Mouse (Mus musculus): Measurements from ENCODE around the gene Palm2. TPM values are rescaled to one million over a fixed set of nuclear protein-coding genes. Genes with fewer than 3 reads are reported as not detected.
A peak's percentile ranks its signal among the peaks of the same experiment; 100 is the strongest.

Palm2 gene
- polyA plus RNA-seq, 1 experiment from 2014 or later = 3.9 TPM

DNA sequence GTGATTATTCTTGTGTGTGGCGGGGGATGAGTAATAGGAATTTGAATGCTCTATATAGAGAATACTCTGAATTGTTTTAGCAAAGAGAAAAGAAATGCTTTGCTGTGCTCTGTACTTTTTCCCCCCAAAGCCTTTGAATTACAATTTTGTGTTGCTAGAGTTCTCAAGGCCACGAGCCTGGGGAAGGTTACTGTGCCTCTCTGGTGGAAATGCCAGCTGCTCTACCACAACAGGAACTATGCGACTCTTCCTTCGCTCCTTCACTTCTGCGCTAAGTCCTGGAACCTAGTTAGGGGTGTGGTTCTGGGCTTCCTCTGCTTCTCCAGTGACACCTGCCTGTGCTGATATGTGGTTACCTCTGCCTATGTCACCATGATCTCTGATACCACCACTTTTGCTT lies 178.7 kb downstream of the Palm2 start:
- H3K36me3 ChIP-seq = no peaks in the 10 kb centered on the region
- H3K27me3 ChIP-seq (ENCODE audit: low read depth, poor library complexity, severe bottlenecking) = no peaks in the 10 kb centered on the region
- no peak overlapping the region for H3K4me3 ChIP-seq
- peaks cover 45% of the 10 kb centered on the region for H3K4me1 ChIP-seq
- peak overlapping the region; percentile 79; the same call in 1 of the 2 replicates for H3K27ac ChIP-seq
- DNase-seq (ENCODE audit: low spot score) = no peak
- H3K9me3 ChIP-seq (replicated peaks) = no peaks in the 10 kb centered on the region
- 93% methylated on average over 5 of the region's 5 CpGs for WGBS

DNA sequence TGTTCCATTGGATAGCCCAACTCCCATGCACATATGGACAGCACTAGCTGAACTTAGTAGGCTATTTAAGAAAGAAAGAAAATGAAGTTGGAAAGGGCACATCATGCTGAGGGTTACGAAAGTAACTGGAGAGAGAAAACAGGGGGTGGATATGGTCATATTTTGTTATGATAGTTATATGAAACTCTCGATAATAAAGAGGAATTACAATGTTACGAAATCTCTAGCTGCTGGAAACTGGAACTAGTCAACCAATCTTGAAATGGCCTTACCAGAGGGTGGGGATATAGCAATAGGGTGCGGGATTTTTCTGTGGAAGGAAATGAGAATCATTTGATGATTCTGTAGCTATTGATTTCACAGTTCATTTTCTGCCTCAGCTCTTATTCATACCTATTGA lies 180.6 kb downstream of the Palm2 start:
- Histone ChIP-seq H3K9me3 (replicated peaks) (no peaks in the 10 kb centered on the region), H3K4me3 (no peak overlapping the region), H3K36me3 (0 out of 2 replicates have a peak, but pooled peaks cover 3% of the 10 kb centered on the region), H3K4me1 (peaks cover 48% of the 10 kb centered on the region), H3K27ac (no peak overlapping the region), H3K27me3 (ENCODE audit: low read depth, poor library complexity, severe bottlenecking) (no peaks in the 10 kb centered on the region)
- WGBS = 97% methylated on average over 4 of the region's 4 CpGs
- no peak for DNase-seq (ENCODE audit: low spot score)

DNA sequence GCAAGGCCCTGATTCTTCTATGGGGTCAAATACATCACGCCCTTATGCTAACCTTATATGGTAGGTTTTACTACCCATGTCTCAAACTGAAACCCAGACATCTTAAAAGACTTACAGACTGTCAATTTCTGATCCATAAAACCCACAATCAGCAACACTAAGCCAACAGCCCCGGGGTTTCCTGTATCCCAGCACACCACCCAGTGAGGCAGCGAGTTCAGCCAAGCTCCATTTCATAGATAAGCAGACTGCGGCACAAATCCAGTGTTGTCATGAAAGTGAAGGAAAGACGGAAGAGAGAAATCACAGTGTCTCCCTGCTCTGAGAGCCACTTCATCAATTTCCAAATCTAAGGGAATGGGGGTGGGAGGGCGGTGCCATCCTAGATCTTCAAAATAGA lies 184.7 kb downstream of the Palm2 start:
- 0 out of 2 replicates have a peak, but pooled peaks cover 3% of the 10 kb centered on the region for H3K36me3 ChIP-seq
- H3K4me1 ChIP-seq = peaks cover 21% of the 10 kb centered on the region
- H3K27me3 ChIP-seq (ENCODE audit: low read depth, poor library complexity, severe bottlenecking) = no peaks in the 10 kb centered on the region
- no peak for DNase-seq (ENCODE audit: low spot score)
- no peaks in the 10 kb centered on the region for H3K9me3 ChIP-seq (replicated peaks)
- WGBS = 82% methylated on average over 6 of the region's 6 CpGs
- H3K27ac ChIP-seq = no peak overlapping the region
- no peak overlapping the region for H3K4me3 ChIP-seq

DNA sequence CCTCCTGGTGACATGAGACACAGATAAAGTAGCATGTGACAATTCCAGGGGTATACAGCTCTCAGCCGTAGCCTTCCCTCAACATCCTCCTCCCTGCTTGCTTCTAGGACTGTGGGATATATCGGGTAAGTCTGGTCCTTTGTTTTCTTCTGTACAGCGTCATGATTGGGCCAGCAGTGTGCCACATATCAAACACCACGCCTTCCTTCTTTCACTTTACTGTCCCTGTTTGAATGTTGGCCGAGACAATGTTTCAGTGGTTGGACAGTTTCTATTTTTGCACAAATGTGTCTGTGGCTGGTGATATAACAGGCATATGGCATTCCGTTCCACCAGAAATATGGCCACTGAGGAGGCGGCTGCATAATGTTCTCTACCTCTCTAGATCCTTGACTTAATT lies 188.8 kb downstream of the Palm2 start:
- H3K36me3 ChIP-seq = 0 out of 2 replicates have a peak, but pooled peaks cover 3% of the 10 kb centered on the region
- H3K27ac ChIP-seq = no peak overlapping the region
- 90% methylated on average over 7 of the region's 7 CpGs for WGBS

DNA sequence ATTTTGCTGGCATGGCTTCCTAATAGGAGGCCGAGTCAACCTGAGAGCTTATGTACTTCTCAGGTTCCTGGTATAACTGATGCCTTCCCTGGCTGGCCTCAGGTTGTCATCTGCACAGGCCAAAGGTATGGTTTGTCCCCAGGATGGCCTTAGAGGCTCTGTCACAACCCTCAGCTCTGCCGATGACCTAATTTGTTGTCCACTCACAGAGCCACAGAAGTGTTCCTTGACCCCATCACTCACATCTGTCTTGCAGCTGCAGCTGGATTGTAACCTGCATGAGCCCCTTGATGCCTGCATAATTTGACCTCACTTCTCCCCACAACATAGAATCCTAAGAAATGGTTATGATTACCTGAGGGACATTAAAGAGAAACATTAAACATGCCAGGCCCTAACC lies 190.8 kb downstream of the Palm2 start:
- Histone ChIP-seq H3K4me1 (peaks cover 6% of the 10 kb centered on the region; the same call in 1 of the 2 replicates), H3K27ac (no peak overlapping the region), H3K4me3 (no peak overlapping the region), H3K9me3 (replicated peaks) (no peaks in the 10 kb centered on the region), H3K36me3 (no peaks in the 10 kb centered on the region), H3K27me3 (ENCODE audit: low read depth, poor library complexity, severe bottlenecking) (no peaks in the 10 kb centered on the region)
- no peak for DNase-seq (ENCODE audit: low spot score)
- 81% methylated on average over 2 of the region's 2 CpGs for WGBS

More for the DNA sequence above, 188.8 kb downstream of the Palm2 start:
- Histone ChIP-seq H3K4me3 (no peak overlapping the region), H3K9me3 (replicated peaks) (no peaks in the 10 kb centered on the region), H3K27me3 (ENCODE audit: low read depth, poor library complexity, severe bottlenecking) (no peaks in the 10 kb centered on the region), H3K4me1 (peaks cover 14% of the 10 kb centered on the region)
- DNase-seq (ENCODE audit: low spot score) = no peak

DNA sequence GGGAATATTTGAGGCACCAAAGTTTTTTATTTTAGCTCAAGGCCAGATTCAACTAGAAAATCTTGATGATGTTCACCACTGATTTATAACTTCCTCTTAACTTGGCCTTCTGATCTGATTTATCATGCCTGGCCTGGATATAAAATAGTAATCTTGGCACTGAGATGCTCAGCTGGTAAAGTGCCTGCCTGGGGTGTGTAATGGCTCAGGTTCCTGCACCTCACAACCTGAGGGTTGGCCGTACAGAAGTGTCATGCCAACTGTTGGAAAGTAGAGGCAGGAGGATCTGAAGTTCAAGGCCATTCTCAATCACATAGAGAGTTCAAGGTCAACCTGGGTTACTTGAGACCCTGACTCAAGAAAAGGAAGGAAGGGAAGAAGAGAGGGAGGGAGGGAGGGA lies 191.3 kb downstream of the Palm2 start:
- H3K9me3 ChIP-seq (replicated peaks) = no peaks in the 10 kb centered on the region
- H3K27ac ChIP-seq = no peak overlapping the region
- no peak overlapping the region for H3K4me3 ChIP-seq
- no peaks in the 10 kb centered on the region for H3K27me3 ChIP-seq (ENCODE audit: low read depth, poor library complexity, severe bottlenecking)
- DNase-seq (ENCODE audit: low spot score) = no peak
- H3K36me3 ChIP-seq = no peaks in the 10 kb centered on the region
- H3K4me1 ChIP-seq = peaks cover 6% of the 10 kb centered on the region; the same call in 1 of the 2 replicates
- WGBS = 87% methylated on average over 1 of the region's 1 CpGs

DNA sequence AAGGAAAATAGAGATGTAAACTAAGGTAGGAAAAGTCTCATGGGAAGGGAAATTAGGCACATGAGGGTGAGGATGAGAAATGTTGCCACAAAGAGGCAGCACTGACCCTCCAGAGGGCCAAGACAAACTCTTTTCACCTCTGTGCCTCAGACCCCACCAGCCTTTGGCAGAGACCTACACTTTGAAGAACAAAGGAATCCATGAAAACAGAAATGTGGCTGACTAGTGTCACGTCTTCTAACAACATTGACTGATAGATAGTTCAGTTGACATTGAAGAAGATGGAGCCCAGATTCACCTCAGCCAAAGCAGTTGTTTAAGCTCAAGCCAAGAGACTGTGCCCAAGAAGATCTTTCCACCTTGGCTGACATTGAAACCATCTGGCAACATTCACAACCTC lies 191.7 kb downstream of the Palm2 start:
- Histone ChIP-seq H3K9me3 (replicated peaks) (no peaks in the 10 kb centered on the region), H3K4me3 (no peak overlapping the region), H3K4me1 (peaks cover 6% of the 10 kb centered on the region; the same call in 1 of the 2 replicates), H3K27me3 (ENCODE audit: low read depth, poor library complexity, severe bottlenecking) (no peaks in the 10 kb centered on the region), H3K36me3 (no peaks in the 10 kb centered on the region), H3K27ac (no peak overlapping the region)
- no peak for DNase-seq (ENCODE audit: low spot score)
- WGBS = 79% methylated on average over 1 of the region's 1 CpGs

DNA sequence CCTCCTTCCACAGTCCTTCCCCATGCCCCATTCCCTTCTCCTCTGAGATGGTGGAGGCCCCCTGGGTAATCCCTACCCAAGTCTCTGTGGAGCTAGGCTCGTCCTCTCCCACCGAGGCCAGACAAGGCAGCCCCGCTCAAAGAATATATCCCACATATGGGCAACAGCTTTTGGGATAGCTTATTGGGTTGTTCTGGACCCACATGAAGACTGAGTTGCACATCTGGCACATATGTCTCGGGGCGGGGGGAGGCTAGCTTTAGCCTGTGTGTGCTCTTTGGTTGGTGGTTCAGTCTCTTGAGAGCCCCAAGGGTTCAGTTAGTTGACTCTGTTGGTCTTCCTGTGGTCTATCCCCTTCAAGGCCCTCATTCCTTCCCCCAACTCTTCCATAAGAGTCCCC lies 192.9 kb downstream of the Palm2 start:
- 89% methylated on average over 5 of the region's 5 CpGs for WGBS
- H3K4me1 ChIP-seq = peaks cover 10% of the 10 kb centered on the region; the same call in 1 of the 2 replicates
- no peak overlapping the region for H3K4me3 ChIP-seq
- H3K27me3 ChIP-seq (ENCODE audit: low read depth, poor library complexity, severe bottlenecking) = no peaks in the 10 kb centered on the region
- H3K36me3 ChIP-seq = no peaks in the 10 kb centered on the region
- H3K9me3 ChIP-seq (replicated peaks) = no peaks in the 10 kb centered on the region
- DNase-seq (ENCODE audit: low spot score) = no peak
- no peak overlapping the region for H3K27ac ChIP-seq

DNA sequence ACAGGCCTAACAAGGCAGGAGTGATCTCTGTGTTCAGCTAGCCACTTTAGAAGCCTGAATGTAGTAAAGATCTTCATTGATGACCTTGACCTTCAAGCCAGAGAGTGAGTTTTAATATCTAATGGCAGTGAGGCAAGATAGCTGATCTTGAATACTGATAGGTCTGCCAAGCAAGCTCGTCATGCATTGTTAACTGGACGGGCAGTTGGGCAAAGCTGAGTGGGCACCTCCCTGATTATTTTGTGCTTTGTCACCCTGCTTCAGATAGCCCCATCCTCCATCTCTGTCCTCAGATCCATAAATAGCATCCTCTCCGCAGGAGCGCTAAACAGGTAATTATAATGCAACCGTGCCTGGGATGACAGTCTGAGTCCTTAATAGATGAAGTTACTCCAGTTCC lies 198.3 kb downstream of the Palm2 start:
- 97% methylated on average over 5 of the region's 5 CpGs for WGBS
- H3K27ac ChIP-seq = no peak overlapping the region

DNA sequence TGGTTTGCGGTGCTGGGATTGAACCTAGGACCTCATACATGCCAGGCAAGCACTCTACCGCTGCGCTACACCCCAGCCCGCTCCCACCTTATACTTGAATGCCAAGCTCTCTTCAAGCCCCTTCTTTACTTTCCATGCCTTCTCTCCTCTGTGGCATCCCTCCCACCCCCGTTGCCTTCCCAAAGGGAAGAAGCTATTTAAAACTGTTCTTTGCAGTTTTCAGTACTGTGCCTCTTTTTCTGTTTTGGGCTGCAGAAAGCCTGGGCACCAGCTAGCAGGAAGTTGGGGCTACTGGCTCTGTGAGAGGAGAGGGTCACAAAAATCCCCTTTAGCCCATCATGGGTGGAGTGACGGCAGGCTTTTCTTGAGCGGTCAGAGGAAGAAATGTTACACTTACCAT lies 199.0 kb downstream of the Palm2 start:
- no peak for DNase-seq (ENCODE audit: low spot score)
- Histone ChIP-seq H3K4me3 (no peak overlapping the region), H3K27me3 (ENCODE audit: low read depth, poor library complexity, severe bottlenecking) (no peaks in the 10 kb centered on the region), H3K27ac (no peak overlapping the region), H3K9me3 (replicated peaks) (no peaks in the 10 kb centered on the region), H3K4me1 (peaks cover 23% of the 10 kb centered on the region), H3K36me3 (no peaks in the 10 kb centered on the region)
- 95% methylated on average over 7 of the region's 7 CpGs for WGBS

More for the DNA sequence above, 198.3 kb downstream of the Palm2 start:
- Histone ChIP-seq H3K27me3 (ENCODE audit: low read depth, poor library complexity, severe bottlenecking) (no peaks in the 10 kb centered on the region), H3K9me3 (replicated peaks) (no peaks in the 10 kb centered on the region), H3K4me3 (no peak overlapping the region), H3K36me3 (no peaks in the 10 kb centered on the region), H3K4me1 (peaks cover 16% of the 10 kb centered on the region)
- no peak for DNase-seq (ENCODE audit: low spot score)

DNA sequence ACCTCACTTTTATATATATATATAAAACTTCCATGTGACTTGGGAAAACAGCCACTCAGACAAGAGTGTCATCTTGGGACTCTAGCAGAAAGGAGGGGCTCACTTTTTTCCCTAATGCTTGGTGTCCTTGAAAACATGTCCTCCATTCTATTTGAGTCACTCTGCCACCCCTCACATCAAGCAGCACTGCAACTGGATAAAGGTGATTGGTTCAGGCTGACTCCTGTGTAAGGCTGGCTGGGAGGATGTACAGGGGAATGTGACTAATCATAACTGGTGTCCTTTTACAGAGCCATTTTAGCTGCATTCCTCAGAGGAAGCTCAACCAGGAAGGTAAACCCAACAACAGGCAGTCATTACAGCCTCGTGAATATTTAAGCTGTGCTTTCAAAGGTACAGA lies 200.9 kb downstream of the Palm2 start:
- no peak for DNase-seq (ENCODE audit: low spot score)
- Histone ChIP-seq H3K4me3 (no peak overlapping the region), H3K27me3 (ENCODE audit: low read depth, poor library complexity, severe bottlenecking) (0 out of 2 replicates have a peak, but pooled peaks cover 4% of the 10 kb centered on the region), H3K27ac (no peak overlapping the region), H3K4me1 (peaks cover 29% of the 10 kb centered on the region), H3K9me3 (replicated peaks) (no peaks in the 10 kb centered on the region), H3K36me3 (no peaks in the 10 kb centered on the region)
- WGBS = 68% methylated on average over 1 of the region's 1 CpGs

DNA sequence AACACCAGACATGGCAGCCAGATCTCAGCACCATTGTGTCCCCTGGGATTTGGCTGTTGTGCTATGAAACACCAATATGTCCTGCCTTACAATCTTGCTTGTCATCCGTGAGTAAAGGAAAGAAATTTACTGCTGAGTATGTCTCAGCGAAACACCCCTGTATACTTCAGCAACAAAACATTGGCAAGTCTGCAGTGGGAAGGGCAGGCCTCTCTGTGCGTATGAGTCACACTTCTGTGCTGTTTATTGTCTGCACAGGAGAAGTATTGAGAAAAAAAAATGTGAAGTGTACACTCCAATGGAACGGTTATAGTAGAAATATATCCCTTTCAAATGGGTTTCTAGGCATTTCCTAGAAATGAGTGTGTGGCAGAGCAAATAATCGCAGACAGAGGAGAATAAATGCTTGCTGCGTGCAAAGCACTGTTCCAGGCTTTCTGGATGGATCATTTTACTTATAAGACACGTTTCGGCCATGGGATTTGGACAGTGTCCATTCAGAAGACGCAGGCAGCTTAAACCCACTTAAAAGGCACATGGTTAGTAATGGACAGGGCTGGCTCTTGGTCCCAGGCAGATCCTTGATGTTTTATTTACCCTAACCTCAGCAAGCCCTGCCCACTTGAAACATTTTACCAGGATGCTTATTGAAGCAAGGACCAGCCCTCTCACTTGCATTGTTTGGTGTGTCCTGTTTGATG lies 202.9 kb downstream of the Palm2 start:
- no peaks in the 10 kb centered on the region for H3K36me3 ChIP-seq
- H3K4me1 ChIP-seq = peaks cover 27% of the 10 kb centered on the region
- WGBS = 88% methylated on average over 9 of the region's 9 CpGs
- no peak overlapping the region for H3K4me3 ChIP-seq
- 0 out of 2 replicates have a peak, but pooled peaks cover 4% of the 10 kb centered on the region for H3K27me3 ChIP-seq (ENCODE audit: low read depth, poor library complexity, severe bottlenecking)
- no peak for DNase-seq (ENCODE audit: low spot score)
- no peak overlapping the region for H3K27ac ChIP-seq
- H3K9me3 ChIP-seq (replicated peaks) = no peaks in the 10 kb centered on the region

DNA sequence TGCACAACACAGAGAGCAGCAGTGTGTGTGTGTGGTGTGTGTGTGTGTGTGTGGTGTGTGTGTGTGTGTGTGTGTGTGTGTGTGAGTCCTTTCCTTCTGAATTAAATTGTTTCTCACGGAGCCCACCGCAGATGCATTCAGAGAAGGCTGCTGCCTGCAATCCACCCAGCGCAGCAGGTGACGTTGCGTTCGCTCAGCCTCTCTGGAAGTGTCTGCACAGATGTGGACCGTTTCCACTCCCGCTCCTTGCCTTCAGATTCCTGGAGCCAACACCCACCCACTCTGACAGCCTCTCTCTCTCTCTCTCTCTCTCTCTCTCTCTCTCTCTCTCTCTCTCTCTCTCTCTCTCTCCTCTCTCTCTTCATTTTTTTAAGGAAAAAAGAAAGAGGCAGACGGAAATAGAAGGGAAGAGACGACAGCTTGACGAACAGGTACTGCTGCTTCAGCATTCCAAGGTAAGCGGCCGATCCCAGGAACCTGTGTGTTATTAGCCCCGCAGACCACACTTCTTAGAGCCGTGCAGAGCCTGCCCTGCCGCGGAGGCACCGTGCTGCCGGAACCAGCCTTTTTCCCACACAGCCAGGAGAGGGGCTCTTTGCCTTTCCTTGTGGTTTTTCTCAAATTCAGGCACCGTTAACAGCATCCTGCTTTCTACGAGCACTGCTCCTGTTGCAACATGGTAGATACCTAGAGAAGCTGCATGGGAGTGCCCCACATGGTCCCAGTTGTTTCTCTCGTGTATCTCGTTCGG lies 203.8 kb downstream of the Palm2 start:
- WGBS = 38% methylated on average over 24 of the region's 24 CpGs
- 0 out of 2 replicates have a peak, but pooled peaks cover 4% of the 10 kb centered on the region for H3K27me3 ChIP-seq (ENCODE audit: low read depth, poor library complexity, severe bottlenecking)

More for the DNA sequence above, 203.8 kb downstream of the Palm2 start:
- no peaks in the 10 kb centered on the region for H3K9me3 ChIP-seq (replicated peaks)
- peak; percentile 45 for DNase-seq (ENCODE audit: low spot score)
- H3K36me3 ChIP-seq = no peaks in the 10 kb centered on the region
- peak overlapping the region; percentile 40; the same call in 1 of the 2 replicates for H3K27ac ChIP-seq
- peaks cover 27% of the 10 kb centered on the region for H3K4me1 ChIP-seq
- H3K4me3 ChIP-seq = peak overlapping the region; percentile 36

Measured in limb, embryonic 10.5 days (tissue).